Mouse (Mus musculus) ES-Bruce4 (cell line): Measurements from ENCODE around the gene Rbbp7. TPM values are rescaled to one million over a fixed set of nuclear protein-coding genes. Genes with fewer than 3 reads are reported as not detected.
"Not testable (repeated sequence)": the region's sequence is repeated elsewhere in the genome, so short reads cannot be mapped to it uniquely, and the experiment has no call there.

Experiments
- H3K27ac ChIP-seq: 2 replicates; pipeline ENCODE4 v1.5.1; 2012; ENCODE audit warnings: low read length, inconsistent platforms; ENCODE audit not compliant: insufficient read depth
- H3K27me3 ChIP-seq: 2 replicates; pipeline ENCODE4 v1.6.1; 2012; ENCODE audit warnings: mild to moderate bottlenecking, low read length, inconsistent platforms; ENCODE audit not compliant: control insufficient read depth, poor library complexity, insufficient read depth, severe bottlenecking
- H3K36me3 ChIP-seq: 2 replicates; pipeline ENCODE4 v1.6.1; 2012; ENCODE audit warnings: inconsistent platforms, mild to moderate bottlenecking, low read length, moderate library complexity; ENCODE audit not compliant: control insufficient read depth, poor library complexity, insufficient read depth, severe bottlenecking
- H3K4me1 ChIP-seq: one replicate; pipeline ENCODE4 v1.8.1; 2011; ENCODE audit warnings: low read length; ENCODE audit not compliant: control insufficient read depth, insufficient read depth
- H3K4me3 ChIP-seq: 2 replicates; pipeline ENCODE4 v1.5.1; 2011; ENCODE audit warnings: low read depth, mild to moderate bottlenecking, low read length
- H3K9ac ChIP-seq: 2 replicates; pipeline ENCODE4 v1.6.1; 2012; ENCODE audit warnings: low read depth, mild to moderate bottlenecking, inconsistent platforms; ENCODE audit not compliant: poor library complexity, severe bottlenecking
- H3K9me3 ChIP-seq: replicated peaks from 2 replicates; pipeline ENCODE4 v1.6.1; 2012; ENCODE audit warnings: mild to moderate bottlenecking, low read length, inconsistent platforms; ENCODE audit not compliant: control insufficient read depth, poor library complexity, insufficient read depth, severe bottlenecking
- CTCF ChIP-seq: IDR thresholded peaks from one replicate; pipeline ENCODE4 v1.8.1; 2011; ENCODE audit warnings: low read depth, low read length
- EP300 ChIP-seq: IDR thresholded peaks from 2 replicates; pipeline ENCODE4 v1.6.1; 2011; ENCODE audit warnings: low read depth, low read length; ENCODE audit not compliant: insufficient read depth
- POLR2A ChIP-seq: IDR thresholded peaks from one replicate; pipeline ENCODE4 v1.8.1; 2011; ENCODE audit warnings: low read length; ENCODE audit not compliant: insufficient read depth
- polyA plus RNA-seq: library from polyadenylated mRNA; stranded (reverse); fragments of >200 nt; gene quantifications from 2 replicates; pipeline ENCODE4 v1.2.4, GENCODE M21; 2011; ENCODE audit warnings: low read depth; ENCODE audit not compliant: missing spikeins, insufficient read depth, insufficient read length

The Rbbp7 gene
- polyA plus RNA-seq, 1 experiment, result 560 TPM

- Histone ChIP-seq H3K27ac (no peak overlapping the region), H3K4me3 (no peak overlapping the region), H3K36me3 (peaks cover 28% of the 10 kb centered on the region), H3K27me3 (no peaks in the 10 kb centered on the region), H3K9me3 (no peaks in the 10 kb centered on the region), H3K4me1 (no peaks in the 10 kb centered on the region), H3K9ac (no peak overlapping the region)
- TF ChIP-seq EP300, result no peak
- no peak for TF ChIP-seq CTCF
- TF ChIP-seq POLR2A, result no peak
Observed at GRCm38 (mm10) chrX:162788372-162788771, 28.2 kb downstream of the Rbbp7 start.

GRCm38 (mm10) chrX:162791392-162791791, 31.2 kb downstream of the Rbbp7 start:
- not testable (repeated sequence) for H3K9ac ChIP-seq, H3K27me3 ChIP-seq, H3K4me1 ChIP-seq, H3K27ac ChIP-seq, H3K9me3 ChIP-seq, H3K4me3 ChIP-seq
- H3K36me3 ChIP-seq, result peaks cover 26% of the 10 kb centered on the region

GRCm38 (mm10) chrX:162800371-162800770, 40.2 kb downstream of the Rbbp7 start:
- H3K4me3 ChIP-seq, result no peak overlapping the region
- TF ChIP-seq POLR2A (no peak), EP300 (no peak), CTCF (no peak)

GRCm38 (mm10) chrX:162828016-162828415, 67.8 kb downstream of the Rbbp7 start:
- Histone ChIP-seq H3K4me3 (peak overlapping the region; percentile 61), H3K27me3 (no peaks in the 10 kb centered on the region), H3K4me1 (no peaks in the 10 kb centered on the region), H3K27ac (no peak overlapping the region), H3K36me3 (peaks cover 7% of the 10 kb centered on the region), H3K9ac (peak overlapping the region; percentile 76), H3K9me3 (no peaks in the 10 kb centered on the region)
- TF ChIP-seq POLR2A, result no peak
- TF ChIP-seq EP300, result no peak
- TF ChIP-seq CTCF, result no peak

More at GRCm38 (mm10) chrX:162800371-162800770, 40.2 kb downstream of the Rbbp7 start:
- Histone ChIP-seq H3K27me3 (no peaks in the 10 kb centered on the region), H3K9ac (no peak overlapping the region), H3K36me3 (peaks cover 31% of the 10 kb centered on the region), H3K27ac (no peak overlapping the region), H3K9me3 (no peaks in the 10 kb centered on the region), H3K4me1 (no peaks in the 10 kb centered on the region)

Other genes starting within 250 kb of the Rbbp7 start
- gene Reps2, start 116.8 kb upstream of the Rbbp7 start, polyA plus RNA-seq, result 1.2 and 3.1 TPM in 2 replicates
- gene Txlng, start 69.1 kb downstream of the Rbbp7 start, polyA plus RNA-seq, result 66.3 and 67.1 TPM in 2 replicates
- gene Syap1, start 128.0 kb downstream of the Rbbp7 start, polyA plus RNA-seq, result 25.2 and 26.2 TPM in 2 replicates
- 47.9 and 50.8 TPM in 2 replicates for gene Ctps2, start 140.8 kb downstream of the Rbbp7 start, polyA plus RNA-seq
- not detected in 2 replicates for gene S100g, start 204.2 kb downstream of the Rbbp7 start, polyA plus RNA-seq